Mouse (Mus musculus): ENCODE measurements around the gene Bcl11b.
A peak's percentile ranks its signal among the peaks of the same experiment; 100 is the strongest.

Bcl11b gene

DNA sequence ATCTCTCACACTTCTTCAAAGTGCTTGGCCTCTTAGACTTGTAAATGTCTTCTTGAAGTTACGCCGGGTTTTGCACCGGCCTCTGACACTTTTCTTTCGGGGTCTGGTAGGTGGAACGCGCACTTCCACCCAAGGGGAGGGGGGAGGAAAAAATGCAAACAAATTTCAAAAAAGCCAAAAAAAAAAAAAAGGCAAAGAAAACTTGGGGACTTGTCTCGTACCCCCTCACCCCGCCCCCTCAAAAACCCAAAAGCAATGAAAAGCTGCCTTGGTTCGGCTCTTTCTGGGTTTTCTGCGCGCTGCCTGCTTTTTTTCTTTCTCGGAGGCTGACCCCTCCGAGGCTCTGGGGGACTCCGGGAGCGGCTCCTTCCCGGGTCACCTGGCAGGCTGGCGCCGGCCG, at the start of gene Bcl11b:
Gene Bcl11b, minus strand, starts transcription at position 120 of the 400 bp plus-strand sequence.
- DNase-seq (ENCODE audit: low read depth, low spot score): peak; percentile 24

DNA sequence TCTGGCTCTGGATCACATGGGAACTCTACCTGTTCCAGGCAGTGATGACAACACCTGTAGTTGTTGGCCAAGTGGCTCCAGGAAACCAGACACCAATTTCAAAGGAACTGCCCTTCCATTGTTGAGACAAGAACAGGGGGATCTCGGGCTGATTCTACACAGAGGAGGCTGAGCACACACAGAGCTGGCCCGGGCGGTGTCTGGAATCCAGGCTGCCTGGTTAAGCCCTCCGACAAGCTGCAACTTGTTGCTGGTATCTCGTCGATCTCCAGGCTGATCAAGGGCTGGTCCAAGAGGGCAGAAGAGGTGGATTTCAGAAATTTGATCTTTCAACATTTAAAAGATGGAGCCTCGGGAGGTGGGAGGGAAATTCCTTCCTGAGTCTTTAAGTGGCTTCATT, 47.6 kb upstream of the Bcl11b start:
- no peak for DNase-seq (ENCODE audit: low read depth, low spot score)

DNA sequence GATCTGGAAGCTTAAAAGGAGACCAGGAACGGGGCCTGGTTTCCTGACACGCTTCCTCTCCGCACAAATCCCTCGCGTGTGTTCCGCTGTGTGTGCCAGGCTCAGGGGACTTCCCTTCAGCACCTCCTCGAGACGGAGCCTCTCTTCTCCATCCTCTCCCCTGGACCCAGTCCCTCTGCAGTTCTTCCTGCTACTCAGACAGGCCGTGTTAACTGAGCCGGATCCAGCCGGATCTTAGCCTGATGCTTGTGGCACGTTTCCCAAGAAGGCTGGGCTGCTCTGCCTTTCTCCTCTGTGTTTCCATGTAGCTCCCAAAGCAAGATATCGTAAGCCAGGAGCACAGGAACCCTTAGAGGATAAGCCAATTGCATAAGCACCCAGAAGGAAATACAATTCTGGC, 46.2 kb upstream of the Bcl11b start:
- peak; percentile 10 for DNase-seq (ENCODE audit: low read depth, low spot score)

DNA sequence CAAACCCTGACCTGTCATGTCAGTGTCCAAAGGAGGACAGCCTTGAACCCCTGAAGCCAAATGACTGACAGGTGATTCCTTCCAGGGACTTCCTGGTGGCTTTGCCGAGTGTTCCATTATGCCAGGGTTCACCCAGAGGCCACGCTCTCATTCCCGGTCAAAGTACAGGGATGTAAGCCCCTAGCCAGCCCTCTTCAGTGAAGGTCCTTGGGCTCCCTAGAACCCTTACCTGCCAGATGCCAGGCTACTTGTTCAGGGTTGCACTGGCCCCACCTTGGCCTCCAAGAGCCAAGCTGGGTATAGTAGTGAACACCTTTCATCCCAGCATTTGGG, 38.8 kb upstream of the Bcl11b start:
- no peak for DNase-seq (ENCODE audit: low read depth, low spot score)

DNA sequence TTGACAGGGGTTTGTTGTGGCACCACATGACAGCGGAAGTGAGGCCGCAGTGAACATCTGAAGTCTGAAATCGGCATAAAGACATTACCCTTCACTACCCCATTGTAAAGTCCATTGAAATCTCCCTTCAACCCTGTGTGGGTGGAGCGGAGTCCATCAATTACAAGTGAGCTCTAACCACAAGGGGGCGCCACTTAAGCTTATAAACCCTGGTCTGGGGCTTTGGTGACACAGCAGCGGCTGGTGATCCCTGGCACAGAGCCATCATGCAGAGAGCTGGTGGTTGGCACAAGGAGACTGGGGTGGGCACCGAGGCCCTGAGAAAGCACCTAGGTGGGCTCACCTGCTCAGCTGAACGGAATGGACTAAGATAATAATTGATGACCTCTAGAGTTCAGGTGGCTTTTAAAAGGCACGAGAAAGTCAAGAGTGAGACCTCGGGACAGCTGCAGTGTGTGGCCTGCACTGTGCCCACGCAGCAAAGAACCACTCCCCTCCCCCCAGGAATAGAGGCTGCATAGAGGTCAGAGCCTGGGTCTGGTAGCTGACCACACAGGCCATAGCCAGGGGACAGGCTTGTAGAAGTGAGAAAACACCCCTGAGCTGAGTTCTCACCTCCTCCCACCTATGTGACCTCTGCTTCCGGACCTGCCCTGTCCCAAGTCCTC, 38.3 kb upstream of the Bcl11b start:
- peak; percentile 78 for DNase-seq (ENCODE audit: low read depth, low spot score)

DNA sequence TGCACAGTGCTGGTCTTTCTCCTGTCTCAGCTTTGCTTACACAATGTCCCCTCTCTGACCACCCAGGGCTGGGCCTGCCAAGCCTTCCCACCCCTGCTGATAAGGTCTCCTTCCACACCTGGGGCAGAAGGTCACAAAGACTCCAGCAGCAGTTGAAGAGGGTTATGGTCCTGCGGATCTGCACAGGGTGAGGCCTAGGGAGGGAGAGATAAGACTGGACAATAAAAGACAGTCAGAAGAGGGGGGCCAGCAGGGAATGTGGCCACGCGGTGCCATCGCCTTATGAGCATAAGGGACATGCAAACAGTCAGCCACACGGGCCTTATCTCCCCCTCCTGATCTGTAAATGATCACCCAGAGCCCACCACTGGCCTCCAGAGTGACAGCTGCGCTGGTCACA, 34.0 kb upstream of the Bcl11b start:
- no peak for DNase-seq (ENCODE audit: low read depth, low spot score)

DNA sequence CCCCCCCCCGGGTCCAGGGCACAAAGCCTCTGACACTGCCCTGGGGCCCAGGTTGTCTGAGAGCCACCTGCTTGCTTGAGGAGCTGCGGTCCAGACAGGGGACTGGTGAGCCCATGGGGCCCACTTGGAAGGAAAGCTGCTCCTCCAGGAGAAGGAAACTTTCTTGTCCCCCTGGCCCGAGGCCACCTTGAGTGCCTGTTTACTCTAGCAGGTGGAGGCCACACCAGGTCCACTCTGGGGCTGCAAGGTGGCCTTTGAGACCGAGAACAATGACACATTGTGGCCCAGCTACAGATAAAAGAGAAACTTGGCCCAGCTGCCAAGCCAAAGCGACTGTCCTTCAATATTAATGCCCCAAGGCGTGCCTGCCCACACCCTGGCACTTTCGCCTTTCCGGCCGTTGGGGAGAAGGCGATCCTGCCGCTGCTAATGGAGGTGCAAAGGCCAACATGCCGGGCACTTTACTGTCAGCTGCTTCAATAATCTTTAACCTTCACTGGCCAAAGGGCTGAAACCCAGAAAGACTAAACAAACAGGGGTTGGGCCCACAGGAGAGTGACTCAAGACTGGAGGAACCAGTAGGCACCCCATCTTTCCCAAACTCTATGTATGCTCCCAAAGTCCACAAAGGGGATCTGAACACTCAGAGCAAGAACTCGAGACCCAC, 32.1 kb upstream of the Bcl11b start:
- DNase-seq (ENCODE audit: low read depth, low spot score): no peak

DNA sequence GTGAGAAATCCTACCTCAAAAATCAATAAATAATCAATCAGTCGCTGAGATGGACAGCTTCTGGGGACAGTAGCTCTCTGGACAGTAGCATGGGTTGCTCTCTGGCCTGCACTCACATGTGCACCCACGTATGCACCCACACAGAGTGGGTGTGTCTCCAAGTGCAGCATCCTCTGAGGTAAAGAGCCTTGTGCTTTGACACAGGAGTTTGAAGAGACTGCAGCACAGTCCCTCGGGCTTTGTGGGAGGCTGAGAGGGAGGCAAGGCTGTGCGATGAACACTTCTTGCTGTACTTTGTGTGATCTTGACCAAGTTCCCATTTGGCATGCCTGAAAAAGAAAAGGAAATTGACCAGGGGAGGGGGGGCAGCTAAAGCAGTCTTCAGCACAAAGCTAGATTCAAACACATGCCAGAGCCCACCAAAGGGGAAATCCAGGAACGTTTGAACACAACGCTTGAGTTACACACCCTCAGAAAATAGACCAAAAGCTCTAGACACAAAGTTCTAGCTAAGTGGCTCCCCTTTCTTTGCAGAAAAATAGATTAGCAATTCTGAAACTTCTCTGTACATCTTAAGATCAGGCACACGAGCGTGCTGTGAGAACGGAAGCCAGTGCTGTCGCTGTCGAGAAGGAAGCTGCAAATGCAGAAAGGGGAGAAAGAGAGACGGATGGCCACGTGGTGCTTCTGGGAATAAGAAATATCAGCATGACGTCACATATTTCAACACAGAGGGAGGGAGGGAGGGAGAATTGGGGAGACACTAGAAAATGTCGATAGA, 19.6 kb upstream of the Bcl11b start:
- DNase-seq (ENCODE audit: low read depth, low spot score): no peak

- no peak for DNase-seq (ENCODE audit: low read depth, low spot score)
Measured at GRCm38 (mm10) chr12:108012003-108012402, 8.6 kb upstream of the Bcl11b start.

DNA sequence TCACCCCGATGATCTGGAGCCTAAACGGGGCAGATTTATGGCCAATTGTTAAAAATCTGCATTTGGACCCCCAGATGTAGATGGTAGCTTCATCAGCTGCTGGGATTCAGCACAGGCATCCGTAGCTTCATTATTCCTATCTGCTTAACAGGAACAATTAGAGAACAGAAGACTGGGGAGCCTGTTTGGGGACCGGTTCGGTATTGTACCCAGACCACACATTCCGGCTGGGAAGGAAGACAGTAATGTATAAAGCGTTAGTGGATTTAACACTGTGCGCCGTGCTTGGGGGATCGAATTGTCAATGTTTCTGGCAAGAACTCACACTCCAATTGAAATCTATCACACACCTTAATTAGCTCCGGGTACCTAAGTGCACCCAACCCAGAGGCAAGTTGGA, 6.9 kb upstream of the Bcl11b start:
- no peak for DNase-seq (ENCODE audit: low read depth, low spot score)

DNA sequence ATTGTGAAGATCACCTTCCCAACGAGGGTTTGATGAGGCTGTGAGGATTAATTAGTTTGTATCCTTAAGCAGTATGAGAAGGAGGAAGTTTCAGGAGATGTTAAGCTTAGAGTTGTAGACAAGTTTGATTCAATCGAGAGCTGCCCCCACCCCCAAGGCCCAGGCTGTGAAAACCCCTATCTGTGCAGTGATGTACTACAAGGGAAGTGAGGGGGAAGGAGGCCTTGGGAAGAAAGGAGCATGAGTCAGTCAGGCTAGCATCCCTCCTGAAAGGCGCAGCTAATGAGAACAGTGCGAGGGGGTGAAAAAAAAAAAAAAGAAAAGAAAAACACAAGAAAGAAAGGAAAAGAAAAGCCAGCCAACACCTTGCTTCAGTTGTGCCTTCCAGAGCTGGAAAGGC, 5.8 kb upstream of the Bcl11b start:
- DNase-seq (ENCODE audit: low read depth, low spot score): no peak

DNA sequence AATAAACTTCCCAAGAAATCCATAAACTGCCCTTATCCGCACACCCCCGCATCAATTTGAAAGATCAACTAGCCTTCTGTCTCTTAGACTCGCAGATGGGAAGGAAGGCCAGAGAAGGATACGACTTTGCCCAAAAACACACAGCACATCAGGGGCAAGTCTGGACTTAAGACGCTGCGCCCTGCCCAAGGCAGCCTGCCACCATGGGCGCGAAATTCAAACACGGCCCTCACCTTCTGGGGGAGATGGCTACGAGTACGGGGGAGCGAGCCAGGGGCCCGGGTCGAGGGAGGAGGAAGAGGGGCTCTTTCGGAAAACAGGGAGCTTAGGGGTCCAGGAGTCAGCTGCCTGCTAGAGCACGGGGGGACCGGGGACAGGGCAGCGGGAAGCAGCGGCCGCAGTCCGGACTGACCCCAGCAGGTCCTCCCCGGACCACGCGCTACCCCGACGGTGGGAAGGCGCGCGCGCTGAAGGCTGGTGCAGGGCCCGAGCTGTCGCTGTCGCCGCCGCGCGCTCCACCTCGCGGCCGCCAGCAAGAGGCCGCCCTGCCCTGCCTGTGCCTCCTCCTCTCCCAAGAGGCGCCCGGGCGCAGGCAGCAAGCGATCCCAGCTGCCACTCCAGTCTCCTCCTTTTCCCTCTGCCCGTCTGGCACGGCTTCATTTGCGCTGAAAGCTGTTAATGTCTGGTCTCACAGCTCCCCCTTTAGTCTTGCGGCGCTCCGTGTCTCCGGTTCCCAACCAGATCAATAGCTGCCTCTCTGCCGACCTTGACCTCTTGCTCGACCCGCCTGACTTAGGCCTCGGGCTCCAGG, 2.6 kb upstream of the Bcl11b start:
- peak; percentile 79 for DNase-seq (ENCODE audit: low read depth, low spot score)

- peak; percentile 15 for DNase-seq (ENCODE audit: low read depth, low spot score)
Measured at GRCm38 (mm10) chr12:108005488-108005800, 2.0 kb upstream of the Bcl11b start.

- DNase-seq (ENCODE audit: low read depth, low spot score): peak; percentile 34
Measured at GRCm38 (mm10) chr12:108004701-108005487, 1.5 kb upstream of the Bcl11b start.

DNA sequence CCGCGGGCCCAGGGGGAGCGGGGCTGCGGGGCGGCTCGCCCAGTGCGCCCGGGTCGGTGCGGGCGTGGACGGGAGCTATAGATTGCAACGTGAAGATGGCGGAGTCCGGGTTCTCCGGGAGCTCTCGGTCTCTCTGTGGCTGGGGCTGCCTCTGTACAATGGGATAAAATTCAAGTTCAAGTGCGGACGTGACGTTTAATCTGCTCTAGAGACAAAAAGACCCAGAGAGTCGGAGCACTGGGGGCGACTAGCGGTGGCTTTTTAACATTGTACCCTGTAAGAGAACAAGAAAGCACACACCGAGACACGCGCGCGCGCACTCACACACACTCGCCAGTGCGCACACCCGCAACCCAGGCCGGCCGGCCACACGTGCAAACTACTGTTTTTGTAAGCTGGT, 526 bp upstream of the Bcl11b start:
- DNase-seq (ENCODE audit: low read depth, low spot score): peak; percentile 93

DNA sequence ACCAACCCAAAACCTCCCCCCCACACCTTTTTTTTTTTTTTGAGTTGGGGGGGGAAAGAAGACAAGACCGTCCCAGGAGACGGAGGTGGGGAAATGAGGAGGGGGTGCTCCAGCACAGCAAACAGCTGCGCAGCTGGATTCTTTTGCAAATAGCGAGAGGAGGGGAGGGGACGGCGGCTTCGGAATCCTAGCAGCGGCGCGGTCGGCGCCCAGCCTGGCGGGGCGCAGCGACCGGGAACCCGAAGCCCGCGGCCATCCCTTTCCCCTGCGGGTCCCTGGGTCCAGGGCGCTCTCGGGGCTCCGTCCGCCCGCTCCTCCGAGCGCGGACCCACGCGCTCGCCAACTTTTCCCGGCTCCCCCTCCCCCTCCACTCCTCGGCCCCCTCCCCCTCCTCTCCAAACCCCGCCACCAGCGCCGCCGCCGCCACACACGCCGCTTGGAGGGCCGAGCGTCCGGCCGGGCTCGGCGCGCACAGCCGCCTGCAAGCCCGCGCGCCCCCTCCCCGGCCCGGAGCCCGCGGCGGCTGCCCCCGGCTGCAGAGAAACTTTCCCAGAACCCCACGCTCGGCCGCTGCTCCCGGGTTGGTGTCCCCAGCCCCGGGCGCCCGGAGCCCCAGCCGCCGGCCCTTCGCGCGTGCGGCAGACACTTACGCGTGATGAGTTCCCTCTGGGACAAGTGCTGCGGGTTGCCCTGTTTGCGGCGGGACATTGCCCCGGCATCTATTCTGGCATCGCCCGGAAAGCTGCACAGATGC, 789 bp downstream of the Bcl11b start:
- DNase-seq (ENCODE audit: low read depth, low spot score): peak; percentile 60

DNA sequence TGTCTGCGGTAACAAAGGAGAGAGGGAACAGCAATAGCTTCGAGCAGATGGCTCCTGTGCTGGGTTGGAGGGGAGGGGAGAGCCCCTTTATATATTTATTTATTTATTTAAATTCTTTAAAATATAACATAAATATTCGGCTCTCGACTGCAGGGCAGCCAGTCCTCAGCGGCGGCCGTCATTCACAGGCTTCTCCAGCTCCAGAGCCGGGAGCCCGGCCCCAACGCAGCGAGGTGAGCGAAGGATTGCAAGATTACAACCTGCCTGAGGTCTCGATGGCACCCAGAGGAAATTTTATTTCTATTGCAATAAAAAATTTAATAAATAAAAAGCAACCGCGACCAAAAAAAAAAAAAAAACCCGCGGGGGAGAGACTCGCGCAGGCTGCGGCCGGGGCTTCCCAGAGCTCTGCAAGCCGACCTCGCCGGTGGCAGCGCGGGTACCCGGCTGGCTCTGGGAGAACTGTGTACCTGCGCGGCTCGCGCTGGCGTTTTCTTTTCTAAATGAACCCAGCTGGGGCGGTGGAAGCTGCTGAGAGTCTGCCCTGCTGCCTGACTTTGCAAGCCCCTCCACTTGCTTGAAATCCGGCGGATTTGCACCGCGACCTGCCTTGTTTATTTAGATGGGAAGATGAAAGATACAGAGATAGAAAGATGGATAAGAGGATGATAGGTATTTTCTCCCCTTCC, 1.6 kb downstream of the Bcl11b start:
- peak; percentile 69 for DNase-seq (ENCODE audit: low read depth, low spot score)

- DNase-seq (ENCODE audit: low read depth, low spot score): no peak
Measured at GRCm38 (mm10) chr12:108000715-108001080, 2.7 kb downstream of the Bcl11b start.

GRCm38 (mm10) chr12:107999751-108000714, 3.4 kb downstream of the Bcl11b start:
- DNase-seq (ENCODE audit: low read depth, low spot score): no peak
